Mouse (Mus musculus): Measurements from ENCODE around the gene Ciz1.

GRCm38 (mm10) chr2:32315751-32316150 lies 36.4 kb upstream of the Ciz1 start:
- TF ChIP-seq CTCF (IDR thresholded peaks at IDR 0.05; ENCODE audit: borderline replicate concordance, insufficient read depth, low read depth, low read length) (no peak), POLR2A (IDR thresholded peaks at IDR 0.05; ENCODE audit: borderline replicate concordance, insufficient read depth, low read length) (no peak)
